Mouse (Mus musculus) hindbrain, embryonic 15.5 days (tissue): ENCODE measurements around the gene Serpina12. TPM values are rescaled to one million over a fixed set of nuclear protein-coding genes. Genes with fewer than 3 reads are reported as not detected.

ENCODE experiments used
- ATAC-seq: fragments of 200-750 bp; cut with Nextera tagmentation; 2 replicates; pipeline ENCODE4 v1.8.0; 2017; ENCODE audit warnings: low read depth, moderate number of reproducible peaks, moderate TSS enrichment; ENCODE audit not compliant: low FRiP score
- H3K27ac ChIP-seq: fragments of 300-500 bp; sonication (generic); replicated peaks from 2 replicates; pipeline ENCODE4 v1.5.1; 2015; ENCODE audit warnings: mild to moderate bottlenecking, inconsistent platforms
- H3K27me3 ChIP-seq: fragments of 300-500 bp; sonication (generic); 2 replicates; pipeline ENCODE4 v1.6.1; 2015; ENCODE audit warnings: control low read depth, inconsistent platforms
- H3K36me3 ChIP-seq: fragments of 300-500 bp; sonication (generic); 2 replicates; pipeline ENCODE4 v1.6.1; 2015; ENCODE audit warnings: control low read depth, inconsistent platforms
- H3K4me1 ChIP-seq: fragments of 300-500 bp; sonication (generic); replicated peaks from 2 replicates; pipeline ENCODE4 v1.6.1; 2015; ENCODE audit warnings: control low read depth, inconsistent platforms
- H3K4me2 ChIP-seq: fragments of 300-500 bp; sonication (generic); 2 replicates; pipeline ENCODE4 v1.6.1; 2015; ENCODE audit warnings: moderate library complexity, mild to moderate bottlenecking, inconsistent platforms
- H3K4me3 ChIP-seq: fragments of 300-500 bp; sonication (generic); 2 replicates; pipeline ENCODE4 v1.5.1; 2015; ENCODE audit warnings: mild to moderate bottlenecking, inconsistent platforms
- H3K9ac ChIP-seq: fragments of 300-500 bp; sonication (generic); 2 replicates; pipeline ENCODE4 v1.6.1; 2015; ENCODE audit warnings: inconsistent platforms
- H3K9me3 ChIP-seq: fragments of 300-500 bp; sonication (generic); 2 replicates; pipeline ENCODE4 v1.6.1; 2016; ENCODE audit warnings: control low read depth, inconsistent platforms
- WGBS: fragments of 180-500 bp; shearing (Covaris S2); methylation state at CpG from one replicate; pipeline ENCODE4 v1.1.7; 2015; 5-methylcytosine and 5-hydroxymethylcytosine counted together
- polyA plus RNA-seq: library from polyadenylated mRNA; unstranded; fragments of >200 nt; fragmentation: Nextera tagmentation; extraction: Ambion mirVana; gene quantifications from 2 replicates; pipeline ENCODE4 v1.2.1, GENCODE M21; 2015

Gene Serpina12
- polyA plus RNA-seq, 1 experiment from 2014 or later = not detected

DNA sequence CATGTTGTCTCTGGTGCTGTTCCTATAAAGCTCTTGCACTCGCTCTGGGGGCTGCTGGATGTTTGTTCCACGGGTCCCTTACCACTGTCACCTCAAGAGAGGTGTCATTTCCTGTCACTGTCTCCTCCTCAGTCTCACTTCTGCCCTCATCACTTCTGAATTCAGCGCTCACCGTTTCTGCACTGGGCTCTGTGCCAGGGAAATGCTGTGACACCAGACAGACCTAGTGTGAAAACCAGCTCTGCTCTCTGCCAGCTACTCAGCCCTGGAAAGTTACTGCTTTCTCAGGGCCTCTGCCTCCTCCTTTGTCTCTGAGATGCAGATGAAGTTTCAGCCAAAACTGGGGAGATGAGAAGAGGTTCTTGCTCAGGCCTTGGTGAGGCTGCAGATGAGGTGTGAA is 12.8 kb upstream of the Serpina12 start:
- Histone ChIP-seq H3K4me2 (no peak overlapping the region), H3K27ac (no peak overlapping the region), H3K36me3 (no peaks in the 10 kb centered on the region), H3K4me3 (no peak overlapping the region), H3K9ac (no peak overlapping the region), H3K4me1 (no peaks in the 10 kb centered on the region; the same call in 1 of the 2 replicates), H3K9me3 (no peaks in the 10 kb centered on the region), H3K27me3 (no peaks in the 10 kb centered on the region)
- 60% methylated on average over 4 of the region's 4 CpGs for WGBS
- ATAC-seq = no peak

DNA sequence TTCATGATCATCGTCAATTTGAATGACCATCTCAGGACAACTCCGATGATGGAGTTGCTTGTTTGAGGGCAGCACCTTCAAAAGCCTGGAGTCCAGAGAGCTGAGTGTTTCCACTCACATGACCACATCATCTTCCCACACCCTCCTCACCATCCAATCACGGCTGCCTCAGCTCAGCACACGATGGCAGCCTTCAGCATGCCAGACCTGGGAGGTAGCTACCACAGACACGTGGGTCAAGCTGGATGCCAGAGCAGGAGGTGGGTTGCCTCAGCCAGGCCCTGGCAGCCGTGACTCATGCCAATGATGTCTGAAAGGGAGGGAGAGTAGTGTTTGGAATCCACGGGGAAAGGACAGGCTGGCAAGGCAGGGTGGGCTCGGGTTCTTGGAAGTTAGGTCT is 11.5 kb upstream of the Serpina12 start:
- H3K27me3 ChIP-seq = no peaks in the 10 kb centered on the region
- ATAC-seq = no peak

DNA sequence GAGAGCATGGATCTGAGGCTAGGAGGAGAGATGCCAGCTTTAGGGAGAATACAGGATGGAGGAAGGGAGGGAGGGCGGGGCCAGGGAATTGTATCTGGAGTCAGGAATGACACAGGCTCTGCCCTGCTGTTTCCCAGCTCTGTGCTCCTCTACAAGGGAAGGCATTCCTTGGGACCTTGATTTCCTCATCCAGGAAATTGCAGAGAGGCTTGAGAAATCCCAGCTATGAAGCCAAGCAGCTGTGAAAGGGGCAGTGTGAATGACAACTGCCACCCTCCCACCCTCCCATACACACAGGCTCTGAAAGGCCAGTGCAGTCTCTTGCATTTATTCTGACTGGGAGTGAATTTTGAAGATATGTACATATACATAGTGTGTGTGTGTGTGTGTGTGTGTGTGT is 9.8 kb upstream of the Serpina12 start:
- H3K27ac ChIP-seq = no peak overlapping the region
- H3K4me3 ChIP-seq = no peak overlapping the region
- no peaks in the 10 kb centered on the region for H3K9me3 ChIP-seq
- no peak overlapping the region for H3K9ac ChIP-seq
- H3K27me3 ChIP-seq = no peaks in the 10 kb centered on the region
- no peak overlapping the region for H3K4me2 ChIP-seq
- WGBS = 50% methylated on average over 1 of the region's 1 CpGs
- H3K36me3 ChIP-seq = no peaks in the 10 kb centered on the region
- no peak for ATAC-seq
- H3K4me1 ChIP-seq = no peaks in the 10 kb centered on the region; the same call in 1 of the 2 replicates

More for the DNA sequence above, 11.5 kb upstream of the Serpina12 start:
- Histone ChIP-seq H3K27ac (no peak overlapping the region), H3K9ac (no peak overlapping the region), H3K4me2 (no peak overlapping the region), H3K36me3 (no peaks in the 10 kb centered on the region), H3K4me3 (no peak overlapping the region), H3K9me3 (no peaks in the 10 kb centered on the region), H3K4me1 (no peaks in the 10 kb centered on the region; the same call in 1 of the 2 replicates)
- WGBS = 82% methylated on average over 8 of the region's 8 CpGs

DNA sequence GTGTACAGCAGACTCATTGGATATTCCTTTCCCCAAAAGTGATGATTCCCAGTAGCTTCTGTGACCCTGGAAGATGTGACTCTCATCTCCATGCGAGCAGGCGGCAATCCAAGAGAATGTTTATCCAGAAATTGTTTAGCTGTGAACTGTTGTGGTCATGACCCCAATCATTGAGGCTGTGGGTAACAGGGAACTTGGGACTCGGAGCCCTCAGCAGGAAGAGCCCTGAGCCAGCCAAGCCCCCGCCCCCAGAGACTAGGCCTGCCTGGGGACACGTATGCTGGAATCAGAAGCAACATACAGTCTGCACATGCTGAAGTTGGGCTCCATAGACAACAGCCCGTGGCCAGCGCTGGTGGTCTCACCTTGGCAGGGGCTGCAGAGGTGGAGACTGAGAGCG is 1.5 kb upstream of the Serpina12 start:
- Histone ChIP-seq H3K4me3 (no peak overlapping the region), H3K27ac (no peak overlapping the region), H3K27me3 (no peaks in the 10 kb centered on the region), H3K9ac (no peak overlapping the region), H3K4me2 (no peak overlapping the region), H3K9me3 (no peaks in the 10 kb centered on the region), H3K4me1 (no peaks in the 10 kb centered on the region), H3K36me3 (no peaks in the 10 kb centered on the region)
- no peak for ATAC-seq
- 87% methylated on average over 8 of the region's 8 CpGs for WGBS

DNA sequence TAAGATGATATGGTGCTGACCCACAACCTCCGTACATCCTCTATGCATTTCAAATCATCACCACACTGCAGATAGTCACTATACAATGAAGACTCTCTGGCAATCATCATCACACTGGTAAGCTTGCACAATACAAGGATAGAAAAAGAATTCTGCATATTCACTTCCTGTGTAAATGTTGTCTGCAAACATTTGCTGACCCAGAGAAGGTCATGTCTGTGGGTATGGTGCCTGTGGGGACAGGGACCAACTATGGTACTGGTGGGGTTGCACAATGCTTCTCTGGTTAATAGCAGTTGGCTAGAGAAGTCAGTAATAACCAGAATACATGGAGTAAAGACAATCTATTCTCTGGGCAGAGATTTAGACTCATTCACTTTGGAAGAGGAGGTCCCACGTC is 1.5 kb downstream of the Serpina12 start:
- no peak overlapping the region for H3K4me2 ChIP-seq
- H3K9ac ChIP-seq = no peak overlapping the region
- H3K9me3 ChIP-seq = no peaks in the 10 kb centered on the region
- no peak overlapping the region for H3K4me3 ChIP-seq
- H3K27ac ChIP-seq = no peak overlapping the region
- H3K4me1 ChIP-seq = no peaks in the 10 kb centered on the region
- WGBS = 91% methylated on average over 2 of the region's 2 CpGs
- no peaks in the 10 kb centered on the region for H3K36me3 ChIP-seq
- no peaks in the 10 kb centered on the region for H3K27me3 ChIP-seq
- no peak for ATAC-seq

DNA sequence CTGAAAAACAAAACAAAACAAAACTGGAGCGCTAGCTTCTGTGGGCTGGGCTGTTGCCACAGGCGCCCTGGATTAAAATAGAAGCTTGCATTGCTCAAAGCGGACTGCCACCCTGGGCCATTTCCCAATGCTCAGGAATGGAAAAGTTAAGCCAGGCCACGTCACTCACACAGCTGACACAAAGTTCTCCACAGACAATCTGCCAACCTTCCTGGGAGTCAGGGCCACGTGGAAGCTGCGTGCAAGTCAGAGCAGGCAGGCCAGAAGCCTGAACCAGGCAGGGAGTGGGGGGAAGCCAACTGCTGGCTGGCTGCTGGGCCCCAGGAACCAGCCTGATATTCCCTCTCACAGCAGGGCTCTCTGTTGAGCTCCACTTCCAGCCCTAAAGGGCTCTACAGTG is 2.8 kb downstream of the Serpina12 start:
- Histone ChIP-seq H3K9ac (no peak overlapping the region), H3K36me3 (no peaks in the 10 kb centered on the region), H3K9me3 (no peaks in the 10 kb centered on the region), H3K4me3 (no peak overlapping the region), H3K27me3 (no peaks in the 10 kb centered on the region), H3K4me2 (no peak overlapping the region), H3K4me1 (no peaks in the 10 kb centered on the region), H3K27ac (no peak overlapping the region)
- ATAC-seq = no peak
- 67% methylated on average over 6 of the region's 6 CpGs for WGBS

DNA sequence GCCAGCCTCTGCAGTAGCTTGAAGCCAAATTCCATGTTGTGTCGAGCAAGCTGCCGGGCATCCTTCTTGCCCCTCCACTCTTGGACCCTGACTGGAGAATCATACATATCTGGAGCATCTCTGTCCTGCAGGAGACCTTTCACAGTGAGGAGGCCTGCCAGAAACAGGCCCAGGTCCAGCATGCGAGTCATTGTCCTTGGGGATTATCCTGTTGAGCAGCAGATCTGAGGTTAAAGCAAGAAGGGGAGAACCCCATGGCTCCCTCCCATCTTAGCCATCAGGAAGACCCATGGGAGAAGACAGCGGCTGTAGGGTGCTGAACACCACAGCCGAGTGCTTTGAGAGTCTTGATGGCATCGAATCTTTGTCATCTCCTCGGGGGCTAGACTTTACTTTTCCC is 6.1 kb downstream of the Serpina12 start:
- 93% methylated on average over 7 of the region's 7 CpGs for WGBS
- no peak for ATAC-seq
- H3K9ac ChIP-seq = no peak overlapping the region
- no peaks in the 10 kb centered on the region for H3K36me3 ChIP-seq
- no peak overlapping the region for H3K4me3 ChIP-seq
- no peak overlapping the region for H3K27ac ChIP-seq
- no peaks in the 10 kb centered on the region for H3K9me3 ChIP-seq
- no peaks in the 10 kb centered on the region for H3K4me1 ChIP-seq
- no peak overlapping the region for H3K4me2 ChIP-seq
- no peaks in the 10 kb centered on the region for H3K27me3 ChIP-seq

DNA sequence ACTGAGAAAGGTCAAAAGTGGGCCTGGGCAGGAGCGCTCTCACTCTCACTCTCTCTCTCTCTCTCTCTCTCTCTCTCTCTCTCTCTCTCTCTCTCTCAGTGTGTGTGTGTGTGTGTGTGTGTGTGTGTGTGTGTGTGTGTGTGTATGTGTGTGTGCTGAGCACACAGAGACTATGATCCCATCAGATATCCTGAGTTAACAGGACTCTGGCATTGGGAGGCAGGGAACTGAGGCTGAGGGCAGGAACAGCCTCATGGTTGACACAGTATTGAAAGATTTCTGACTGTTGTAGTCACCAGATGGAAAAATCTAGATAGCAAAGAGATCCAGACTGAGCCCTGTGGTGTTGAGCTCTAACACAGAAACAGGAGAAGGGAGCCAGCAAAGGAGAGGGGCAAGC is 10.5 kb downstream of the Serpina12 start:
- H3K4me1 ChIP-seq = no peaks in the 10 kb centered on the region
- no peaks in the 10 kb centered on the region for H3K27me3 ChIP-seq
- 88% methylated on average over 1 of the region's 1 CpGs for whole genome bisulfite sequencing
- H3K27ac ChIP-seq = no peak overlapping the region
- H3K4me3 ChIP-seq = no peak overlapping the region
- H3K36me3 ChIP-seq = no peaks in the 10 kb centered on the region
- no peak for ATAC-seq
- no peak overlapping the region for H3K9ac ChIP-seq
- no peak overlapping the region for H3K4me2 ChIP-seq
- H3K9me3 ChIP-seq = no peaks in the 10 kb centered on the region

DNA sequence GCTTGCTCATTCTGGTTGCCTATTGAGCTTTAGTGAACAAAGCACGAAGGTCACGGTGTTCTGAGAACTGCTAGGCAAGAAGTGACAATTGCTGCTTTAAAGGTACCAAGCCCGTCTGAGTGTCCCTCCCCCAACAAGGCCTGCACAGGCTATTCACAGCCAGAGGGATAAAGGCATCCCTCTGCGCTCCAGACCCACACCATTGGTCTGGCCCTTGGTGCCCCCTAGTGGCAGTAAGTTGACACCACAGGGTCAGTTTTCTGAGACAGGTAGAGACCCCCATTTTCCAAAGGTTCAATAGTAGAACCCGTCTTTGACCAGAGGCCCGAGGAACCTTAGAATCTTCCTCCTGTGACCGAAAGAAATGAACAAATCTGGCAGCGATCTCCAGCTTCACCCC is 14.3 kb downstream of the Serpina12 start:
- H3K27ac ChIP-seq = no peak overlapping the region
- H3K4me3 ChIP-seq = no peak overlapping the region
- no peak for ATAC-seq
- no peak overlapping the region for H3K4me2 ChIP-seq
- no peaks in the 10 kb centered on the region for H3K36me3 ChIP-seq
- H3K9ac ChIP-seq = no peak overlapping the region
- no peaks in the 10 kb centered on the region for H3K9me3 ChIP-seq
- no peaks in the 10 kb centered on the region for H3K27me3 ChIP-seq
- WGBS = 44% methylated on average over 8 of the region's 8 CpGs
- no peaks in the 10 kb centered on the region for H3K4me1 ChIP-seq

DNA sequence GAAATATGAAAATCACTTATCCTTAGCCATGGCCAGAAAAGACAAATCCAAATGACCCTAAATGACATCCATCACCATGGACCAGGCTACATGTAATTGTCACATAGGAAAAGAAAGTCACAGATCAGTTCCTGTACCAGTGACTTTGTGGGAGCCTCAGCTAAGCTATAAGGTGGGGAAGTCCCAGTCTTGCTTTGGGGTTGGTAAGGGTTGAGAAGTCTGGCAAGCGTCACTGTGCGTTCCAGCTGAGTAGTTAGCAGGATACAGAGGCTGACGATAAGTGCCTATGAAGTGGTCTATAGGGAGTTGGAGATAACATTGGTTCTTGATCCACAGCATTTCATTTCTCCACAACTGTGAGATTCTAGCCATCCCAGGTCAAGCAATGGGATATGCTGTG is 29.0 kb downstream of the Serpina12 start:
- ATAC-seq = no peak
- 81% methylated on average over 3 of the region's 3 CpGs for WGBS

DNA sequence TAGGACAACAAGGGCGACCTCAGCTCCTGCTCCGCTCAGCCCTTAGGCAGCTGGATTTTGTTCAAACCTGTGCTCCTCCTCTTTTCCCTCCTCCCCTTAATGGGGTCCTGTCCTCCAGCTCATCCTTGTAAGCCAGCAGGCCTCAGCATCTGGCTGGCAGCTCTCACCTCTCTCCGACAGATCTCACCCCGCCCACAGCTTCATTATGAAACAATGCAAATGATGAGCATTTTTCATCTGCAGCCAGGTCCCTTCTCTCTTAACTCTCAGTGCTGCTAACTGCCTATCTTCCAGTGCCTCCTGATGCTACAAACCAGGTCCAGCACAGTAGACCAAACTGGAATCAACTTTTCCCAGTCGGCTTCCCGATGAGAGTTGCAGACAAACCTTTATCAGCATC is 30.6 kb downstream of the Serpina12 start, which contains the start of gene Serpina9:
Serpina9 (minus strand) TSS at position 136 of the 400 bp plus-strand sequence.
- Histone ChIP-seq H3K4me1 (no peaks in the 10 kb centered on the region), H3K27ac (no peak within 1 kb of the TSS), H3K9me3 (no peaks in the 10 kb centered on the region), H3K9ac (no peak within 1 kb of the TSS), H3K4me3 (no peak within 1 kb of the TSS), H3K27me3 (no peaks in the 10 kb centered on the region), H3K36me3 (no peaks in the 10 kb centered on the region), H3K4me2 (no peak within 1 kb of the TSS)
- whole genome bisulfite sequencing = 92% methylated on average over 6 of the region's 6 CpGs
- no peak for ATAC-seq

More for the DNA sequence above, 29.0 kb downstream of the Serpina12 start:
- no peaks in the 10 kb centered on the region for H3K27me3 ChIP-seq
- no peak overlapping the region for H3K27ac ChIP-seq
- no peaks in the 10 kb centered on the region for H3K36me3 ChIP-seq
- H3K4me3 ChIP-seq = no peak overlapping the region
- no peak overlapping the region for H3K4me2 ChIP-seq
- no peak overlapping the region for H3K9ac ChIP-seq
- no peaks in the 10 kb centered on the region for H3K9me3 ChIP-seq
- no peaks in the 10 kb centered on the region for H3K4me1 ChIP-seq

DNA sequence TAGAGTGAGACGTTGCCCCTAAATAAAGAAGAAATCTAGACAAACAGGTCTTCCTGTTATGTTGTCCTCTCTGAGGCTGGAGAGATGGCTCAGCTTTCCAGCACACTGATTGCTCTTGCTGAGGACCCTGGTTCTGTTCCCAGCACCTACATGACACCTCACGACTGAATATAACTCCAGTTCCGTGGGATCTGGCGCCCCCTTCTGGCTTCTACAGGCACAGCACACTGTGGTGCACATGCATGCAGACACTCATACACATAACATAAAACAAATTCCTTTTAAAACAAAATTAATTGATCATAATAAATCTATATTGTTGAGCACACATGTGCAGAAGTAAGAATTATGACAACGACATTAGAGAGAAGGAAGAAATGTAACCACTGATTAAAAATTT is 39.6 kb downstream of the Serpina12 start:
- Histone ChIP-seq H3K36me3 (no peaks in the 10 kb centered on the region), H3K27me3 (no peaks in the 10 kb centered on the region), H3K27ac (no peak overlapping the region), H3K4me3 (no peak overlapping the region), H3K9me3 (no peaks in the 10 kb centered on the region), H3K4me2 (no peak overlapping the region), H3K4me1 (no peaks in the 10 kb centered on the region), H3K9ac (no peak overlapping the region)
- ATAC-seq = no peak
- WGBS = 82% methylated on average over 5 of the region's 5 CpGs

DNA sequence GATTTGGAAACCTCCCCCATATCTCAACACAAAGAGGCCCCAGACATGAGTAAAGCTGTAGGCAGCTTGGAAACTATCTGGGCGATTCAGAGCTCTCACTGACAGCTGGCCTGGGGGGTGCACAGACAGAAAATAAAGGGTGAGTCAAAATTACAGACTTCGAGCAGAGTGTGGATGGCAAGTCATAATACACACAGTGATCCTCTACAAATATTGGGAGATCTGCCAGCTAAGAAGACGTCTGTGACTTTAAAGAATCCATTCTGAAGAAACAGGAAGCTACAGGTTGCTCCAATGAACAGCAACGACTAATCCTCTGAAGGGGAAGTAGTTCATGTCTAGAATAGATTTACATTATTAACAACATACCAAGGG is 41.0 kb downstream of the Serpina12 start:
- no peak for ATAC-seq
- H3K4me3 ChIP-seq = no peak overlapping the region
- no peaks in the 10 kb centered on the region for H3K9me3 ChIP-seq
- H3K4me1 ChIP-seq = no peaks in the 10 kb centered on the region
- no peak overlapping the region for H3K4me2 ChIP-seq
- H3K27me3 ChIP-seq = no peaks in the 10 kb centered on the region
- WGBS = 72% methylated on average over 4 of the region's 4 CpGs
- no peak overlapping the region for H3K27ac ChIP-seq
- H3K9ac ChIP-seq = no peak overlapping the region
- no peaks in the 10 kb centered on the region for H3K36me3 ChIP-seq
